ENCODE assay signal across 18 mouse cellular contexts in genomic region chr19:16959551-16959950, GRCm38 (mm10). TPM values are rescaled to one million over a fixed set of nuclear protein-coding genes. Genes with fewer than 3 reads are reported as not detected.
A peak's percentile ranks its signal among the peaks of the same experiment; 100 is the strongest.
DNase-seq lines count a peak whose midpoint lies in the region; ATAC-seq lines count a peak whose summit lies in the region.
"Had no signal": no experiment of that assay in that cellular context is flagged by ENCODE, and none has a peak within 500 bp of the region (broad histone marks: within the 10 kb centered on the region; RNA-seq: fewer than 3 reads in every experiment).

No protein-coding gene starts in this region.

- no peak overlapping the region for H3K27ac ChIP-seq in forebrain, embryonic 10.5 days
- H3K27ac ChIP-seq: hindbrain, embryonic 13.5 days; liver, embryonic 13.5 days; neural tube, embryonic 13.5 days had no signal

- H3K27me3 ChIP-seq in forebrain, embryonic 10.5 days (ENCODE audit: poor library complexity, severe bottlenecking): peaks cover 32% of the 10 kb centered on the region

- H3K4me1 ChIP-seq in forebrain, embryonic 10.5 days: peaks cover 15% of the 10 kb centered on the region

- 0 out of 2 replicates have a peak, but pooled peaks have one; percentile 6 for ATAC-seq in megakaryocyte progenitor cell, adult 5-6 weeks (replicated peaks; ENCODE audit: poor library complexity)
- ATAC-seq: forebrain, embryonic 16.5 days; midbrain, embryonic 16.5 days had no signal

- 80% methylated on average over 8 of the region's 8 CpGs for WGBS in forebrain, embryonic 10.5 days

- H3K9me3 ChIP-seq in forebrain, embryonic 10.5 days: no peaks in the 10 kb centered on the region
- H3K9me3 ChIP-seq: liver, embryonic 13.5 days had no signal

- H3K36me3 ChIP-seq in forebrain, embryonic 10.5 days (replicated peaks): no peaks in the 10 kb centered on the region
- H3K36me3 ChIP-seq: hindbrain, embryonic 13.5 days; liver, embryonic 13.5 days; neural tube, embryonic 13.5 days had no signal

- H3K4me3 ChIP-seq in forebrain, embryonic 10.5 days: no peak overlapping the region
- H3K4me3 ChIP-seq: hindbrain, embryonic 13.5 days; liver, embryonic 13.5 days; neural tube, embryonic 13.5 days had no signal

- peak; percentile 13 to 19 for DNase-seq in cerebellum, postnatal 14 days
- DNase-seq in cerebellum, adult 8-10 months: no peak
- peak; percentile 12 to 34 for DNase-seq in kidney, postnatal 4 days
- DNase-seq in kidney, postnatal 25 days: no peak
- DNase-seq in MN1 (ENCODE audit: low spot score): peak; percentile 83
- DNase-seq in forebrain, embryonic 10.5 days (ENCODE audit: extremely low spot score, low spot score): no peak
- no peak for DNase-seq in thymus, postnatal 4 days
- DNase-seq: cerebellum, adult 9-11 months; gastrocnemius, postnatal 36 days; kidney, adult 11 months; liver, embryonic 13.5 days; lung, postnatal 14 days; spleen, adult 18-20 months had no signal

RNA-seq across cellular contexts. Expression of gene Prune2, which starts 3.6 kb away (rescaled TPM):
- total RNA-seq in megakaryocyte progenitor cell, adult 5-6 weeks (2015): 0.46 and 1.8 TPM in 2 replicates
- total RNA-seq in megakaryocyte progenitor cell, adult 5-6 weeks (2017): 0.12 and 0.68 TPM in 2 replicates
- polyA plus RNA-seq in forebrain, embryonic 10.5 days (2016; fragmentation: Nextera tagmentation; extraction: Ambion mirVana): 1.5 TPM in 2 replicates

Comparison
In these comparisons a context has a peak if more than half of its experiments do, and no peak if none do; other contexts are left out.
1. DNase-seq: peak in cerebellum, postnatal 14 days (2 of 2), kidney, postnatal 4 days (2 of 2) and MN1 (single experiment); none in cerebellum, adult 8-10 months (single experiment), kidney, postnatal 25 days (0 of 2), forebrain, embryonic 10.5 days (single experiment) and thymus, postnatal 4 days (single experiment).